Mouse (Mus musculus) stomach, postnatal 0 days (tissue): ENCODE measurements around the gene Hyal6.

ENCODE experiments used
- CTCF ChIP-seq: IDR thresholded peaks from 2 replicates; pipeline ENCODE4 v1.5.1; 2016; ENCODE audit warnings: antibody characterized with exemption, low read depth, mild to moderate bottlenecking, moderate library complexity
- EP300 ChIP-seq: optimal IDR thresholded peaks from 2 replicates; pipeline ENCODE3; 2016; ENCODE audit warnings: antibody characterized with exemption

DNA sequence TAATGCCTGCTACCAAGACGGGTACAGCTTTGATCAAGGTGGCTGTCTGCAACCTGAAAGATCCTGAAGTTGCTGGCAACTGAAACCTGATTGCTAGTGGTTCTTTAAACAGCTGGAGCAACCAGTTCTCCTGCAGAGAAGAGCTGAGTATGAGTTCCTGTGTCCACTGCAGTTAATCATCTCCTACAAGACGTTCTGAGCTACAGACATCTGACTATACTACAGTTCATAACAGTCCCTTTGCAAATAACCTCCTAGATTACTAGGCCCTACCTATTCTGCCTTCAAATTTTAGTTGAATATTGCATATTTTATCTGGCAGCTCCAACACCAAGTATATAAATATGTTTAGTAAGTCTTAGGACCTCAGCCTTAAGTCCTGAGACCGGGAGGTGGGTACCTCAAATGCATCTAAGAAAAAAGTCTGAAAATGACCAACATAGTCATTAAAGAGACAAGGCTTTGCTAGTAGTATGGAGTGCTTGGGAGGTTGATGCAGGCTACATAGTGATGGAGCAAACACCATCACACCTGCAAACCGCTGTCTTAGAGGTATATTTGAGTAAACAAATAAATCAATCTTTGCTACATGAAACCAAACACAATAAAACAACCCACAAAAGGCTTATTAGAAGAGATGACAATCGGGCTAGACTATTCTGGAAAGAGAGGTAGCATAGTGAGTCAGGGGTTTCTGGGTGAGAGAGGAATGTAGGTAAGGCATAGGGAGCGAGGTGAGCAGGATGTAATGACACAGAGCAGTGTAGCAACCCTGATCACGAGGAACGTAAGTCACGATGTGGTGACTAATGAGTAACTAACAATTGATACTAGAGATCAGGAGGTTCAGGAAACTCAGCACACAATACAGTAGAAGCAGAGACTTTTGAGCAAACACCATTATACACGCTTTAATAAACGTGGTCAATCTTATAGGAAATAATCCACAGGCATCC lies 38.3 kb upstream of the Hyal6 start:
- no peak for TF ChIP-seq CTCF
- no peak for TF ChIP-seq EP300
